Mouse (Mus musculus): ENCODE data around the gene Cyp39a1.

DNA sequence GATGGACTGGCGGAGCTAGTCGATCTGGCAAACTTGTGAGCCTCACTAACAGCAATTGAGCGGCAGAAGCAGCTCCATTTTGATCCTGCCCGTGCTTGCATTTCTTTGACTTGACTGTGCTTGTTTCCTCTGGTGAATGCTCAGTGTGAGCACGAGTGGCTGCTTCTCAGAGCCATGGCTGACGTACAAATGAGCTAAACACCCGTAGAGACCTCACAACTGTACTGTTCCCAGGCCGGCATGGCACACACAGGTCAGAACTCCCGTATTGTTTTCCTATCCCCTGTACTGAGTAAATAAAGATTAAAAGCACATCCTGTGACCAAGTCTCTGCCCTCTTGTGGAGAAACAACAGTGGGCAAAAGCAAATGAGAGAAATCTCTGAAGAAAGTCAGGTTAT, 22.4 kb downstream of the Cyp39a1 start:
- no peak for TF ChIP-seq CTCF (IDR thresholded peaks at IDR 0.05; ENCODE audit: borderline replicate concordance, extremely low read depth, insufficient read depth, insufficient read length)
- no peak for TF ChIP-seq POLR2A (IDR thresholded peaks at IDR 0.05; ENCODE audit: borderline replicate concordance, extremely low read depth, insufficient read depth, insufficient read length, poor library complexity, severe bottlenecking)

Data from brain, embryonic 14.5 days (tissue).